Mouse (Mus musculus) T-helper 1 cell (primary cell): ENCODE measurements around the gene Brwd1.
"Not testable (repeated sequence)": the region's sequence is repeated elsewhere in the genome, so short reads cannot be mapped to it uniquely, and the experiment has no call there.

Source experiments
- in situ Hi-C: fragments of 300-600 bp; cut with MboI, MseI; formaldehyde crosslinking; loops from one replicate; pipeline ENCODE4 v1.15.1; 2025; ENCODE audit warnings: high pct_unique_total_duplicates

Brwd1 gene

DNA sequence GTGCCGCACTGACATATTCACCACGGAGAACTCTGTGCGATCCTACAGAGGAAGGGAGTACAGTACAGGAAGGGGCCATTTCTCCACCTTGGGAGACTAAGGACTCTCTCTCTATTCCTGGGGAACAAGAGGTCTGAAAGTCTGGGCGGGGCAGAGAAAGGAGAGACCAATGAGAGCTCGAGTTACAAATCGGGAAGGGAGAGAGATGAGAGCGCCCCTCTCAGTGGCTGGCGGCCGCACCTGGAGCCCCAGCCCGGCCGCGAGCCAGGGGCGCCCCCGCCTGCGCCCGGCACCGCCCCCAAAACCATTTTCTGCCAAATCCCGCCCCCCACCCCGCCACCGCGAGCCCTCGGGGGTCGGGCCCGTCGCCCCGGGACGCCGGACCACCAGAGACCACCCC, 995 bp downstream of the Brwd1 start:
- in situ Hi-C loops, result no loop called here

DNA sequence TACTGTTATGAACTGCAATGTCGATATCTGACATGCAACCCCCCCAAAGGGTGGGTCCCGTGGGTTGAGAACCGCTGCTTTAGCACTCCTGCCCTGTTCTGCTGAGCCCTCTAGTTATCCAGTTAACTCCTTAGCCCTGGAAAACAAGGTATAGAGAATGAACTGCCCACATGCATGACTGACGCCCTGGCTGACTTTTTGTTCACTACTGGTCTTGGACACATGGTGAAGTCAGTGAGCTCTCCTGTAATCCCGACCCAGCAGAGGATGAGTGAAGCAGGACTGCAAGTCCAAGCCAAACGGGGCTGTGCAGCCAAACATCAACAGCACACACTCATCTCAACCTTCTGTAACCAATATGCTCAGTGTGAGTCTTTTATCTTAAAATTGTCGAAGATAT, 1.8 kb downstream of the Brwd1 start:
- in situ Hi-C loops, result no loop called here

DNA sequence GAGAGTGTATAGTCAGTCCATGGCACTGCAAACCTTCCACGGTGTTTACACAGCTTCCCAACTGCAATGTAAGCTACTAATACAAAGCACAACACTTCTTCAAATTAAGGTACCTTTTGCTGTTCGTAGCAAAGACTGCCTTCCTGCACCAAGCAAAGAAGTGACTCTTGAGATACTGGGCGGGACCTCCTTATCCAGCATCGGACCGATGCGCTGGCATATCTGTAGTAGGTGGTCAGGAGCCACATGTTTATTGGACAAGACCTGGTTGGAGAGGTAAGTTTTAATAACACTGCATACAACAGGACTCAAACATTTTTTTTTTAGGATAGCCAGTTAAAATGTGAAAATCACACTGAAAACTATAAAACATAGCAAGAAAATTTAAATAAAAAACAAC, 14.0 kb downstream of the Brwd1 start:
- in situ Hi-C loops, result loop anchor here (25.0 kb wide), 1 partner anchor 1606 kb away; no protein-coding TSS in a partner anchor

DNA sequence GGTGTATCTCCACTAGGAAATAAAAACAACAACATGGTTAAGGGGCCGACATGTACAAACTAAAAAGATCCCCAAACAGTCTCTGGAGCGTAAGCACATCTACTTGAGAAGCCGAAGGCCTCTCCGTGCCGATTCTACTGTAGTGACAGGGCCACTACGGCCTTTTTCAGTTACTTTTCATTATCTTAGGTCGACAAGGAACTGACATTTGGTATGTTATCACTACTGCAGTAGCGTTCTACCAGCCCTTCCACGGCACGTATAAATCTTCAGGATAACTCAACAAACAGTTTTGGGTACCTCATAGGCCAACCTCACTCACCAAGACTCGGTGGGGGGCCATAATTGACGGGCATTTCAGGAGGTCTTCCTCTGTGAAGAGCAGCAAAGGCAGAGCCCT, 16.2 kb downstream of the Brwd1 start:
- in situ Hi-C loops, result loop anchor here (25.0 kb wide), 1 partner anchor 1604 kb away; no protein-coding TSS in a partner anchor

DNA sequence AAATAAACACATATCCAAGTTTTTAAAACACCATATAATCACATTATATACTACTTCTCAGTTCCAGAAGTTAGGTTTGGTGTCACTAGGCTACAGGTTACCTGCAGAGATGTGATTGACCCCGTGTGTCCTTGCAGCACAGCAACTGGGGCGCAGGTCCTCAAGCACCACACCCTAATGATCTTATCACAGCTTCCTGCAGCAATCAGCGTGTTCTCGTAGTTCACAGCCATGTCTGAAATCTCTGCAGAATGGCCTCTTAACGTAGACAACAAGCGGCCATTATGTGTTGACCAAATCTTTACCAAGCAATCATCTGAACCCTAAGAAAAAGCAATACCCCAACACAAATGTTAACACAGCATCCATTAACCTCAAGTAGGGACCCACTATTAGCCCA, 17.7 kb downstream of the Brwd1 start:
- in situ Hi-C loops, result loop anchor here (5.0 to 25.0 kb wide), 2 partner anchors 272 to 1602 kb away; no protein-coding TSS in a partner anchor

DNA sequence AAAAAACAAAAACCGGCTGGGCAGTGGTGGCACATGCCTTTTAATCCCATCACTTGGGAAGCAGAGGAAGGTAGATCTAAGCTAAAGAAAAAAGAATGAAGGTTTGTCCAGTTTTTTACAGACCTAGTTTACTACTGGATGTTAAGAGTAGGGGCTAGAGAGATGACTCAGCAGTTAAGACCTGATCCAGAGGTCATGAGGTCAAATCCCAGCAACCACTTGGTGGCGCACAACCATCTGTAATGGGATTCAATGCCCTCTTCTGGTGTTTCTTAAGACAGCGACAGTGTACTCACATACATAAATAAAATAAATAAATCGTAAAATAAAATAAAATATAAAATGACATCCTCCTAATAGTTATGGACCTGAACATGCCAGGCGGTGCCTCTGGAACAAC, 38.2 kb downstream of the Brwd1 start:
- in situ Hi-C loops, result no loop called here

DNA sequence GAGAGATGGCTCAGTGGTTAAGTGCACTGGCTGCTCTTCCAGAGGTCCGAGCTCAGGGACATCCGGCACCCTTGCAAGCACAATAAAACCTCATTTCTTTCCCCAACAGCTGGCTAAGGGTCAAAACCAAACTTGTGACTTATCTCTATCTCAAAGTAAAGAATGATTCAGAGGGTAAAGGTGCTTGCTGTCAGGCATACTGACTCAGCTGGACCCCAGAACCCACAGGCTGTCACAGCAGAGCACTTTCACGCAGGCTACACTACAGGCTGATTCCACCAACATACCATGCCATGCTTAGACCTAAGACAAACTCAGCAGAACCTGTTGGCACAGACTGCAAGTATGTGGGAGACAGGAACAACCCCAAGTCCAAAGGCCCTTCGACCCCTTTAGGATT, 41.6 kb downstream of the Brwd1 start:
- in situ Hi-C loops, result no loop called here

DNA sequence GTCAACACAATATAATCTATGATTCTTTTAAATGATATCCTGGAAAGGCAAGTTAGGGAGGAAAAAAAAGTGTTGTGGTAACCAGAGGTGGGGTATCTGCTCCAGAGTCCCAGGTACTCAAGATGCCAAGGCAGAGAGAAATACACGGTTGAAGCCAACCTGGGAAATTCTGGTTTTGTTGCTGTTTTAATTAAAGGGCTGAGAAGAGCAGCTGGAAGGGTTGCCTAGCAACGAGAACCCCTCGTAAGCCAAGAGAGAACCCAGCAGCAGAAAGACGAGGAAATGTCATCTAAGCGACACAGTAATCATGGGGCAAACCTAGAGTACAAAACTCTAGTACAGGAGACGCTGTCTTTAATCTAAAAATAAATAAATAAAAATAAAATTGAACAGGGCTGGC, 42.8 kb downstream of the Brwd1 start:
- in situ Hi-C loops, result no loop called here

DNA sequence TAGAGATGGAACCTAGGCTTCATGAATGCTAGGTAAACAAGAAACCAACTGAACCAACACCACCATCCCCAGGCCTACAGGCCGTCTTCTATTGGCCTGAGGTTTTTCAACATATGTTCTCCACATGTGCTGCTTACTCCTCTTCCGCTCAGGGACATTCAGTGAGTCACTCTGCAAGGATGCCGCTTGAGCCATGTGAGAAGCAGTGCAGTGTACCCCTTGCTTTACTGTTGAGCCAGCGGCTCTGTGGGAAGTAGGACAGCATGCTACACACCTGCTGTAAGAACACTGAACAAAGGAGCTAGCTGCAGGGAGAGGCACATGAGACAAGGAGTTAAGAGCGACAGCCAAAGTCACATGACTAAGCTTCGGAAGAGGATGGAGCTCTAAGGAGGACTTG, 47.9 kb downstream of the Brwd1 start:
- in situ Hi-C loops, result no loop called here

DNA sequence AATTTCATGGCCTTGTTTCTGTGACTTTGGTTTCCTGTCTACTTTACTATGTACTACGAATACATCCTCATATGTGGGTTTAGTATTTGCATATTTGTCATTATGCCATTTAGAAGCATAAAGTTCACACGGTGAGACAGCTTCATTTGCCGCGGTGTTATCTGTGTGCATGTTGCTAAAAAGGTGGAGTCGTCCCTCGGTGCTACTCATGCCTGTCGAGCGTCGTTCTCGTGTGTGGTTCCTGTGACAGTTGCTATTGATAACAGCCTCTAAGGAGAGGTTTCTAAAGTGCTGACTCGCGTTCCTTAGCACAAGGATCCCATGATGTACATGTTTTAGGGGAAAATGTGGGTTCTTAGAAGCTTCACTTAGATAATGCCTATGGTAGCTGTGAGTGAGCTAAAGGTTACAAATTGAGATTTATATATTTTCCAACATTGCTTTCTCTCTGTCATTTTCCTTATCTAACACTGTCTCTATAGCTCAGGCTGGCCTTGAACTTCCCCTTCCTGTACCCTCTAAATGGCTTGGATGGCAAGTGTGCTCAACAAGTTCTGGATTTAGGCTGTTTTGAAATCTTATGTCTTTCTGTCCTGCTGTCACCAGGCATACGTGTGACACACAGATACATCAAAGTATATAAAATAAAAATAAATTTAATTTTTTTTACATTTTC, 49.8 kb downstream of the Brwd1 start:
- in situ Hi-C loops, result no loop called here

DNA sequence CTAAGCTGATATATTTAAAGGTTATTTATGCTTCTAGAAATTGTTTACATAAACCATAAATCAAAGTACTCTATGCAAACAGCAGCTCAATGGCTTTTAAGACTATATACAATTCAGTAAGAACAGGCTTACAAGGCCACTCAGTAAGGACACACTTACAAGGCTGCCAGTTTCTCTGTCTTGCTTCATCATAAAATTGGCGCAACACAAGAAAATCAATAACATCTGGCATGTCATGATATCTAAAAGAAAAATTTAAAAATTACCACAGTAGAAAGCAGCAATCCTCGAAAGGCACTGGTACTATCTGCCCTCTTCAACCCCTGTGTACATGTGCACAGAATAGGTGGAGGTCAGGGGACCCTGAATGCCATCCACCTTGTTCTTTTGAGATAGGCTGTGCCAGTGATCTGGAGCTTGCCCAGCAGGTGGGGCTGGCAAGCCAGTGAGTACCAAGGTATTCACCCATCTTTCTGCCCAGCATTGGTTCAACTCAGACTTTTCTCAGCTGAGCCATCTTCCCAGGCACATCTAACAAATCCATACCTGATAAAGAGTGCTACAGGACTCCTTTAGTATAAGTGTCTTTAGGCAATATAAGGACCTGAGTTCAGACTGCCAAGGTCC, 51.7 kb downstream of the Brwd1 start:
- in situ Hi-C loops, result no loop called here

DNA sequence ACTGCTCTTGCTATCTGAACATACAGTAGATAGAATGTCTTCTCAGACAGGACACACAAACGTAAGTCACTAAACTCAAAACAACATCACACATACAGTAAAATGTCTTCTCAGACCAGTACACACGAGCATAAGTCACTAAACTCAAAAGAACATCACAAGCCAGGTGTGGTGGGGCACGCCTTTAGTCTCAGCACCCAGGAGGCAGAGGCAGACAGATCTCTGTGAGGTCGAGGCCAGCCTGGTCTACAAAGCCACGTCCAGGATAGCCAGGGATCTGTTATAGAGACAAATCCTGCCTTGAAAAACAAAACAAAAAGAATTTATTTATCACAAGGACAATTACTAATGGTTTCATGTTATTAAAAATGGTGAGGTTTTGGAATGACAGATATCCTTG, 56.1 kb downstream of the Brwd1 start:
- in situ Hi-C loops, result no loop called here

DNA sequence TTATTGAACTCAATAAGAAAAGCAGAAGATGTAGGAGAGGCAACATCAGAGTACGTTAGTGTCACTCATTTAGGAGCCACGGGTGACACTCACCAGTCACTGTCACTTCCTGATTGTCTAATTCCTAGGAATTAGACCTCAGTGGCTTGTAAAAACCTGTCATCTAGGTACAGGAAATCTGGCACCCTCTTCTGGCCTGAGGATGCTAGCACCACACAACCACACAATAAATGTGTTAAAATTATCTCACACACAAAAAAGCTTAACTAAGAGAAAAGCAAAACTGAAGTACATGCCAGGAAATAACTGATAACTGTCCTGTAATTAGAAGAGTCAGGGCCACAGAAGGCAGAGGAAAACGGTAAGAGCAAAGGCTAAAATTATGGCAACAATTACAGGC, 57.1 kb downstream of the Brwd1 start:
- in situ Hi-C loops, result no loop called here

DNA sequence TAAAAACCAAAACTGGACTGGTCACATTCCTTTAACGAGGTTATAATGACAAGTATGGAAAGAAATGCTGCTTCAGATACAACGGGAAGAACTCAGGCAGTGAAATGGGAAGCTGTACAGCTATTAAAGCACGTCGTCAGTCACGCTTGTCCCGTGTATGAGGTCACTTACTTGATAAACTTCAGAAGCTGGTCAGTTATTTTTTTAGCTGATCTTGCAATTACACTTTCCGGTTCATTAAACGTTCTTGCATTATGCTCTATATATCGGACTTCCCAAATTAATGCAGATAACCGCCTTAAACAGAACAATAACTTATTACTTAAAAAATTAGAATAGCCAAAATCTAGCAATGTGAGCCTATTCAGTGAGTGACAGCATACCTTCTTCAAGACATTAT, 61.3 kb downstream of the Brwd1 start:
- in situ Hi-C loops, result no loop called here

DNA sequence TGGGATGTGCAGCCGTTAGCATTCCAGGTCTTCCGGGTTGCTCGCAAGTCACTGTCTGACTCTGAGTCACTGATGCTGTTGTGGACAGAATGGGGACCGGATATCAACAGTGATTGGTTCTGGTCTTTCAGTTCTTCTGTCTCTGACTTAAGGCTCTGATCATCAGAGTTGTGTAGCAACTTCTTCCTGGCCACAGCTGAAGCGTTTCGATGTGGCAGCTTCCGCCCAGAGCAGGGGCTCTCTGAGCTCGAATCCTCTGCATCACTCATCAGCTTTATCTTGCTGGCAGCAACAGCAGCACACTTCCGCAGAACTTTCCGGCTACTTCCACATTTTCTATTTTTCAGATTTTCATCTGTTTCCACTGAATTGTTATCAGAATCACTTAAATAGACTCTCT, 73.2 kb downstream of the Brwd1 start:
- in situ Hi-C loops, result not testable (repeated sequence)

DNA sequence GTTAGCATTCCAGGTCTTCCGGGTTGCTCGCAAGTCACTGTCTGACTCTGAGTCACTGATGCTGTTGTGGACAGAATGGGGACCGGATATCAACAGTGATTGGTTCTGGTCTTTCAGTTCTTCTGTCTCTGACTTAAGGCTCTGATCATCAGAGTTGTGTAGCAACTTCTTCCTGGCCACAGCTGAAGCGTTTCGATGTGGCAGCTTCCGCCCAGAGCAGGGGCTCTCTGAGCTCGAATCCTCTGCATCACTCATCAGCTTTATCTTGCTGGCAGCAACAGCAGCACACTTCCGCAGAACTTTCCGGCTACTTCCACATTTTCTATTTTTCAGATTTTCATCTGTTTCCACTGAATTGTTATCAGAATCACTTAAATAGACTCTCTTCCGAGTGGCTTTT, 78.0 kb downstream of the Brwd1 start:
- in situ Hi-C loops, result not testable (repeated sequence)

DNA sequence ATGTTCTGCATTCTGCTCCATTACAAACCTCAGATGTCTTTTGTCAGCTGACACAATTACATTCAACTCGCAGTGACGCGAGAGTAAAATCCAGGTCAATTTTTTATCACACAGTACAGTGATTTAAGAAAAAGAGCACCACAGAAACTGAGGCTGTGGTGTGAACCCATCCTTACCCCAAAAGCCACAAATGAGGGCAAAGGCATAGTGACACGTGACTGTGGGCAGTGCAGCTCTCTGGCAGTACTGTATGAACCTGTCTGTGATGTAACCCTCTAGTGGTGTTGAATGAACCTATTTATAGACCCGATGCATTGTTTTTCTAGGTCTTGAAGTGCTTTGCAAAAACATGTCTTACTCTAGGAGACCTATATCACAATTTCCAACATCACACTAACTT, 83.0 kb downstream of the Brwd1 start:
- in situ Hi-C loops, result no loop called here

DNA sequence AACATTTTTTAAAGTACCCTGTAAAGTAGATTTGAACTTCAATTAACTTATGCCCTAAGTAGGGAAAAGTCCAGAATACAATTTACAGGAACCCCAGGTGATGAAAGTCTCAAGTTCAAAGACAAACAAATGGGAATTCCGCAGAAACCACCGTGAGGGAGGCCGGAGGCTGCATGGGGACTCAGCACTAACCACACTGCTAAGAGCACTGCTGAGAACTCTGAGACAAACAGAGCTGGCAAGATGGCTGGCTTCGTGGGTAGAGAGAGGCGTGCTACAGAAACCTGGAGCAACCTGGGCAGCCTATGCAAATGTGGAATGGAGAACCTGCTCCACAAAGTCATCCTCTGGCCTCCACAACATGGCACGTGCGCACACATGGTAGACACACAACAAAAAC, 86.2 kb downstream of the Brwd1 start:
- in situ Hi-C loops, result no loop called here

DNA sequence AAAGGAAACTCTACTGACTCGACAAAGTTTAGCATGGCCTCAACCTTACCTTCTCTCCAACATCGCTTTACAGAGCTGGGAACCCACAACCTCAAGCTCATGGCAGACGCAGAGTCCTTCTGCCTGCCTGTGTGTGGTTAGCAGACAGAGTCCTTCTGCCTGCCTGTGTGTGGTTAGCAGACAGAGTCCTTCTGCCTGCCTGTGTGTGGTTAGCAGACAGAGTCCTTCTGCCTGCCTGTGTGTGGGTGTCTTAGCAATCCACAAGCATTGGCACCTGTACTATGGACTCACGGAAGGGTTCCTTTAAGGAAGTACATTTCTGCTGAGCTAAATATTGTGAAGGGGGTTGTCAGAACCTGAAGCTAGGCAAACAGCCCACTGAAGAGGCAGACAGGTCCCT, 87.8 kb downstream of the Brwd1 start:
- in situ Hi-C loops, result not testable (repeated sequence)

DNA sequence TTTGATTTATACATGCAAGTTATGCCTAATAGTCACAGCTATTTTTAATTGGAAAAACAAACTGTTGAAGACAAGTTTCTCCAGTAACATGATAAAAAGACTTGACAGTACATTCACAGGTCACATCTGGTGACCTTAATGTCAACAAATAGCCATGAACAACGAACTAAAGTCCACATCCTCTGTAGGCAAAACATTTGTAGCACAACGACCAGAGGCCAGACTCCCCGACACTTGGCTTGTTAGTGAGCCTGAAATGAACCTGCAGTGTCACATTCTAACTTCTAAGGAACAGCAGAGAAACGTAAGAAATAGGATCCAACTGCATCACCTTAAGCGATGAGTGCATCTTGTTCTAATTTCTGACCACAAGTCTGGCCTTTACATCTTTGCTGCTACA, 89.7 kb downstream of the Brwd1 start:
- in situ Hi-C loops, result no loop called here

DNA sequence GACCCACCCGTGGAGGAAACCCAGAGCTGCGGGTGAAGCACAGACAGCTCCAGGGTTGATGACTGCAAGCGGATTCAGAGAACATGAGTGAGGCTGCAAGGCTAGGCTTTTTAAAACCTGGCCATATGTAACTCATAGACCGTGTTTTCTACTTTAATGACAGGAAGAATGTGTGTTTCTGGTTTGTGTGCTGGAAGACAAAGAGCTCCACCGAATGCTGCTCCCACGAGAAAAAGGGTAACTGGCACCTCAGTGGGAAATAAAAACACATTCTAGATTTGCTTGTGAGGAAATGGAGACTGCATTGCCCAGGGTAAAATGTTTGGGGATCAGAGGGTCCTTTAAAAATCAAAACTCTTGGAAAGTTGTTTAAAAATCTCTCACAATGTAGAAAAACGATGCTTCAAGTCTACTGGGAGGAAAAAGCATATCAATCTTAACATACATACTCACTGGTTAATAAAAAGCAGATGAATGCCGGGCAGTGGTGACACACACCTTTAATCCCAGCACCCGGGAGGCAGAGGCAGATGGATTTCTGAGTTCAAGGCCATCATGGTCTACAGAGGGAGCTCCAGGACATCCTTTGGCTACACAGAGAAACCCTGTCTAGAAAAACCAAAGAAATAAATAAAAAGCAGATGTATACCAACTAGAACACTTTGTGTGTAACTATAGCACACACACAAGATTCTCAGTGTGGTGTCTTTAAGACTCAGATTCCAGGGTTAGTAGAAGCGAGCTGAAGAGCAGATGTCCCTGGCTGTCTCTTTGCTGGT, 91.0 kb downstream of the Brwd1 start:
- in situ Hi-C loops, result no loop called here

DNA sequence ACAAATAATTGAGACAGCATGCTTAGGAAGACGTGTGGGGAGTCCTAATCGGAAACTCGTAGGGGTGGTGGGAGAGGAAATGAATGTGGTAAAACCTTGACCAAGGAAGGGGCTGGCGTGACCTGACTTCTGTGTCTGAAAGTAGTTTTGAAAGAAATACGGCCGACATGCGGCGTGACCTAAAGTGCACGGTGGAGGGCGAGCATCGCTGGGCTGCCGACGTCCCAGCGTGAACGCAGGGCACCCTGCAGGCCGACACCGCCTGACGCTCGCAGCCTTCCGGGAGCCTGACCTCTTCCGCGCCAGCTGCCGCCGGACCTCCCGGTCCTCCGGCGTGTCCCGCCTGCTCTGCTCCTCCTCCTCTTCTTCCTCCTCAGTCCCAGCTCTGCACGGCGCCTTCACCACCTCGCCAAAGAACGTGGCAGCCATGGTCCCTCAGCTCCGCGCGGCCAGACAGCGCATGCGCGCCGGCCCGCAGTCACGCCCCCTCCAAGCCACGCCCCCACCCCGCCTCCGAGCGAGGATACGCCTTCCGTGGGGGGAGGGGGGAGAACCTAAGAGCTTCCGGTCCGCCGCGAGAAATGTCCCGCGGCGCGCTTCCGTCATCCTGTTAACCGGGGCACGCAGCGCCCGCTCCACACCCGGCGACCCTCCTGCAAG, 91.7 kb downstream of the Brwd1 start, which contains the start of gene Psmg1:
Gene Psmg1, minus strand, starts transcription at position 499 of the 660 bp plus-strand sequence.
- in situ Hi-C loops, result no loop called here
